Mouse (Mus musculus) small intestine, adult 2 months (tissue): ENCODE results near the gene Rap1gap. TPM values are rescaled to one million over a fixed set of nuclear protein-coding genes. Genes with fewer than 3 reads are reported as not detected.

ENCODE experiments used
- H3K27ac ChIP-seq: fragments of 200-500 bp; 2 replicates; pipeline ENCODE4 v1.5.1; 2012; ENCODE audit warnings: low read depth, low read length, control low read depth, inconsistent platforms; ENCODE audit not compliant: insufficient read depth
- H3K27me3 ChIP-seq: fragments of 200-500 bp; 2 replicates; pipeline ENCODE4 v1.6.1; 2012; ENCODE audit warnings: mild to moderate bottlenecking, moderate library complexity, low read length, inconsistent platforms; ENCODE audit not compliant: control insufficient read depth, insufficient read depth
- H3K36me3 ChIP-seq: fragments of 200-500 bp; 2 replicates; pipeline ENCODE4 v1.6.1; 2012; ENCODE audit warnings: mild to moderate bottlenecking, low read length, control low read depth, inconsistent platforms; ENCODE audit not compliant: control insufficient read depth, insufficient read depth
- H3K4me1 ChIP-seq: fragments of 200-500 bp; 2 replicates; pipeline ENCODE4 v1.6.1; 2012; ENCODE audit warnings: low read length, inconsistent platforms, mixed read lengths; ENCODE audit not compliant: control insufficient read depth, insufficient read depth, insufficient read length
- H3K4me3 ChIP-seq: fragments of 200-500 bp; 2 replicates; pipeline ENCODE4 v1.5.1; 2012; ENCODE audit warnings: low read depth, mild to moderate bottlenecking, control low read depth, inconsistent platforms, low read length, moderate library complexity
- CTCF ChIP-seq: fragments of 200-500 bp; IDR thresholded peaks from 2 replicates; pipeline ENCODE4 v1.5.1; 2012; ENCODE audit warnings: low read depth, mild to moderate bottlenecking, control low read depth, inconsistent platforms, low read length, moderate library complexity, mixed read lengths; ENCODE audit not compliant: insufficient replicate concordance, insufficient read length; ENCODE audit errors: extremely low read depth
- POLR2A ChIP-seq: fragments of 200-500 bp; IDR thresholded peaks from 2 replicates; pipeline ENCODE4 v1.6.1; 2012; ENCODE audit warnings: low read depth, mild to moderate bottlenecking, control low read depth, inconsistent platforms, low read length, moderate library complexity
- WGBS: fragments of 180-500 bp; shearing (Covaris S2); methylation state at CpG from one replicate; pipeline ENCODE4 v1.1.7; 2018; 5-methylcytosine and 5-hydroxymethylcytosine counted together
- polyA plus RNA-seq: library from polyadenylated mRNA; depleted of rRNA; stranded (reverse); fragments of >200 nt; gene quantifications from 2 replicates; pipeline ENCODE4 v1.2.3, GENCODE M21; 2012

The Rap1gap gene
- polyA plus RNA-seq, 1 experiment, result 48.4 TPM

DNA sequence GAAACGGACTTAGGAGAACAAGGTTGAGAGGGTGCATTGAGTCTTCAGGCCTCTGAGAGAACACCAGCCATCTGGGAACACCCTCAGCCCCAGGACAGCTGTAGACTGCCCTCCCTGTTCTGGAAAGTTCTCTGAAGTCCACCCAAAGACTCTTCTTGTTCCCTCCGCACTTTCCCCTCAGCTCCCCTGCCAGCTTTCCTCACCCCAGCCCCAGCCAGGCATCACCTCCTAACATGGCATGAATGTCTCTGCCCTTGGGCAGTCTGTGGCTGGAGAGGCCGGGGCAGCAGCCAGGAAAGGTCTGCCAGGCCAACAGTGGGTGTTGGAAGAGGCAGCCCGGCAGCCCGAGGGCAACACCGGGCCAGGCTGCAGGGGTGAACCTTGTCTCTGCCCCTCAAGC, 104.3 kb downstream of the Rap1gap start:
- no peak overlapping the region for H3K4me3 ChIP-seq
- WGBS, result 62% methylated on average over 6 of the region's 6 CpGs
- no peak overlapping the region for H3K27ac ChIP-seq

DNA sequence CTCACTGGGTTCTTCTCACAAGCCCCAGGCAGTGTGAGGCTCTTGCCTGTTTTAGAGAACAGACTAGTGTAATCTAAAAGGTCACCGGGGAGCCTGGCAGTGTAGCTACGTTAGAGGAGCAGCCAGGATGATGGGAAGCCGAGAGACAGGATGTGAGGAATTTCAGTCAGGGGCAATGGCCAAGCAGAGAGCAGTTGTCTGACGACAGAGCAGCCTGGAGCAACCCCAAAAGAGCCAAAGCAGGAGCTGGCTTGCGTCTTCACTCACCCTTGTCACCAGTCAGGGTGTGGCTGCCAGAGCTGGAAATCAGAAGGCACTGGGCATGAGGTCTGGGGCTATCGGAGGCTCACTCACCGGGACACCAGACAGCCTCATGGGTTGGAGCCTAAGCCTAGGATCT, 105.1 kb downstream of the Rap1gap start:
- 46% methylated on average over 7 of the region's 7 CpGs for WGBS
- Histone ChIP-seq H3K4me3 (no peak overlapping the region), H3K27ac (no peak overlapping the region), H3K27me3 (no peaks in the 10 kb centered on the region), H3K4me1 (0 out of 2 replicates have a peak, but pooled peaks cover under 1% of the 10 kb centered on the region), H3K36me3 (no peaks in the 10 kb centered on the region)
- TF ChIP-seq CTCF (no peak), POLR2A (no peak)

More for the DNA sequence above, 104.3 kb downstream of the Rap1gap start:
- no peaks in the 10 kb centered on the region for H3K36me3 ChIP-seq
- no peaks in the 10 kb centered on the region for H3K27me3 ChIP-seq
- peaks cover 2% of the 10 kb centered on the region; the same call in 1 of the 2 replicates for H3K4me1 ChIP-seq
- TF ChIP-seq POLR2A, result no peak
- no peak for TF ChIP-seq CTCF

DNA sequence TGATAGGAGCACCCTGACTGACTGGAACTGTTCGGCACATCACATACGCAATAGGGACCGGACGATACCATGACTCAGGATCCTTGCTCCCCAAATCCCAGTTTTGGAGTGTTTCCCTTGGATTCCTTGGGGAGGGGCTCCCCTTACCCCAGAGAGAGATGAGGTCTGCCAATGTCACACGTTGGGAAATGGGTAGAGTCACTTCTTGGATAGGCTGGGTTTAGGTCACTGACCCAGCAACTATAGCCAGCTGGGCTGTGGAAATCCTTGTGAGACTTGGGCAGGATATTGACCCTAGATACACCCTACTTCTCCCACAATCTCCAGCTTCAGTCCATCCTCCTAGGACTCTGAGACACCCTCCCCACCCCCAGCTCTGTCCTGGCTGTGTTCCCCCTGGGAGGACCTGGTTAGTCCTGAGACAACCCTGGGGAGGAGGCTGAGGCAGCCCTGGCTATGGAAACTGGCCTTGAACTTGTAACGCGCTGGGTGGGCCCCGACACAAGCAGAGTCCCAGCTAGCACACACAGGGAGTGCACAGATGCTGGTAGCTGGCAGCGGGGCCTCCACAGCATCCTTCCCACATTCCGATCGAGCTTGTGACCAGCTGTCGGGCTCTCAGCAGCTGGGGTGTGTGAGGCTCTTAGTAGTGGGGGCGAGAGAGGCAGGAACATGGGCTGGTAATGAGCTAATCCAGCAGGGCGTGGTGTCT, 106.5 kb downstream of the Rap1gap start:
- no peak for TF ChIP-seq POLR2A
- no peak for TF ChIP-seq CTCF
- Histone ChIP-seq H3K27ac (no peak overlapping the region), H3K27me3 (no peaks in the 10 kb centered on the region), H3K4me1 (peaks cover 2% of the 10 kb centered on the region; the same call in 1 of the 2 replicates), H3K36me3 (no peaks in the 10 kb centered on the region), H3K4me3 (no peak overlapping the region)
- 71% methylated on average over 14 of the region's 14 CpGs for WGBS

DNA sequence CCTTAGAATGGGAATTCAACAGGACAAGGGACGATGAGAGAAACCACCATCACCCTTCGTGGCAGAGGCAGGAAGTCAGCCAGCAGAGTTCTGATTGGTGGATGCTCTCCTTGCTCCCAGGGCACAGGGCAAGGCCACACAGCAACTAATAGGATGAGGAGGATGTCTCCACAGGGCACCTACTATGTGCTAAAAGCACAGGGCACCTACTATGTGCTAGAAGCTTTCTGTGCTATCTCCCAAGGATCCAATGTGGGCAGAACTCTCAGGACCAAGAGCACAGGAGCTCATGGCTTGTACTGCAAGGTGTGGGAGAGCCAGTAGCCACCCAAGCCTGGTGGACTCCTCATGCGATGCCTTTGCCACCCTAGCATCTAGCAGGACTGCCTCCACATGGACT, 107.2 kb downstream of the Rap1gap start:
- Histone ChIP-seq H3K4me1 (peaks cover 2% of the 10 kb centered on the region; the same call in 1 of the 2 replicates), H3K27me3 (no peaks in the 10 kb centered on the region), H3K4me3 (no peak overlapping the region), H3K27ac (no peak overlapping the region), H3K36me3 (no peaks in the 10 kb centered on the region)
- 67% methylated on average over 3 of the region's 3 CpGs for WGBS
- no peak for TF ChIP-seq POLR2A
- TF ChIP-seq CTCF, result no peak

DNA sequence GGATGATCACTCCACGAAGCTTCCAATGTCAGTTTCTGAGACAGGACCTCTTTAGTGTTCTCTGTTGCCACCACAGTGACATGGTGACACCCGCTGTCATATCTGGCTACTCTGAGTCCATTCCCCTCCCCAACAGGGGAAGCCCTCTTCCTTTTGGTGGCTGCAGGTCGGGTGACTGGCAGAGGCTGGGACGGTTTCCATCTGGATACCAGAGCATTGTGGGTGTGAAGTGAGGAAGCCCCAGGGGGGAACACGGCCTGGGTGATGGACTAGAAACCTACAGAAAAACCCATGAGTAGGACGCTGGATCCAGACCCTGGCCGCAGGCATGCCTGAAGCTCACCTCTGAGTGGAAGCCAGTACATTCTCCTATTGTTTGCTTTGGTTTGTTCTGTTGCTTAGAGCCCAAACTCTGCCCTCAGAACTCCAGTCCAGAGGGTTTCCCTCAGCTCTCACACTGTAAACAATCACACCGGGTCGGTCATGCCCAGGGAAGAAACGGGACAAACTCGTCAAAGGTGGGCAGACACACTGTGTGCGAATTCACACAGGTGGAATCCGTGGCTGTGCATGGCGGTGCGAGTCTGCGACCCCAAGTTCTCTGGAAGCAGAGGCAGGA, 108.0 kb downstream of the Rap1gap start:
- H3K27ac ChIP-seq, result no peak overlapping the region
- H3K27me3 ChIP-seq, result no peaks in the 10 kb centered on the region
- 77% methylated on average over 16 of the region's 16 CpGs for WGBS
- H3K36me3 ChIP-seq, result no peaks in the 10 kb centered on the region
- no peak for TF ChIP-seq CTCF
- TF ChIP-seq POLR2A, result no peak
- H3K4me3 ChIP-seq, result no peak overlapping the region
- H3K4me1 ChIP-seq, result peaks cover 2% of the 10 kb centered on the region; the same call in 1 of the 2 replicates

DNA sequence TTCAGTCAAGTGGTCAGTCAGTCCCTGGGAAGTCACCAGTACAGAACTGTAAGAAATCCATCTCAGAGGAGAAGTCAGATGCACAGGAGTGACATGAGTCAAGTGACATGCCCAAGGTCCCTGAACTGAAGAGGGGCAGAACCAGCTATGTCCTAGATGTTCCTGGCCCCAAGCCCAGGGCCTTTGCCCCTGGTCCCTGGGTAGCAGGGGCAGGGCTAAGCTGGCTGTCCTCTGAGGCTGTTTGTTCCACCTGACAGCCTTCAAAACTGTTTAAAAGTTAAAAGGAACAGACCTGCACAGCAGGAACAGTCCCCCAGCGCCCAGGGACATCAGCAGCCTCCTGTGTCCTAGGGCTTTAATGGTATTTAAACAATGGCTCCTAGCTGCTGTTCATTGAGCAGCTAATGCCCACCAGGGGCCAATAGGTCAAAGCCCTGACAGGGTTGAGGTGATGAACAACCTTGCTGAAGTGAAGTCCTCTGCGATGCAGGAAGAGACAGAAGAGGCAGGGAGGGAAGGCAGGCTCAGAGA, 108.9 kb downstream of the Rap1gap start:
- no peak for TF ChIP-seq POLR2A
- TF ChIP-seq CTCF, result no peak
- Histone ChIP-seq H3K4me1 (peaks cover 2% of the 10 kb centered on the region; the same call in 1 of the 2 replicates), H3K27ac (no peak overlapping the region), H3K4me3 (no peak overlapping the region), H3K36me3 (no peaks in the 10 kb centered on the region), H3K27me3 (no peaks in the 10 kb centered on the region)
- WGBS, result 74% methylated on average over 2 of the region's 2 CpGs

DNA sequence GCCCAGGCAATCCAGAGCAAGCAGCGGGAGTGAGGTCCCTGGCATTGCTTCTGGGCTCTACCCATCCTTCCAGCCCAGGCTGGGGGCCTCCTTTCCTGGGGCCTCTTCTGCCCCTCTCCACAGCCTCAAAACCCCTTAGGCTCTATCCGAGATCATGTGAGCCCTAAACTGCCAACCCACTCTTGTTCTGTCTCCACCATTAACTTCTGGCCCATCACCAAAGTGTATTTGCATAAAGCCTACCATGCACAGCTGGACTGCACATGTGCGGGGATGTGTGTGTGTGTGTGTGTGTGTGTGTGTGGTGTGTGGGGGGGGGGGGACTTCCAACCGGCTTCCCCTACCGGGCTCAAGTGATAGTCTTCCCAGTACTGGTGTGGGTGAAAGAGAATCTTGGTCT, 109.5 kb downstream of the Rap1gap start:
- no peak overlapping the region for H3K4me3 ChIP-seq
- no peaks in the 10 kb centered on the region for H3K36me3 ChIP-seq
- TF ChIP-seq POLR2A (no peak), CTCF (no peak)
- H3K27ac ChIP-seq, result no peak overlapping the region
- WGBS, result 74% methylated on average over 5 of the region's 5 CpGs
- H3K27me3 ChIP-seq, result no peaks in the 10 kb centered on the region
- peaks cover 2% of the 10 kb centered on the region; the same call in 1 of the 2 replicates for H3K4me1 ChIP-seq
